Mouse (Mus musculus) left cerebral cortex, adult 2 months (tissue): Measurements from ENCODE around the gene Papola. TPM values are rescaled to one million over a fixed set of nuclear protein-coding genes. Genes with fewer than 3 reads are reported as not detected.

ENCODE experiments used
- DNase-seq, 2 experiments: peaks; one replicate each; pipeline ENCODE4 v3.0.0; 2021 to 2022; ENCODE audit warnings: low spot score in 2 of 2, mixed read lengths in 1 of 2; ENCODE audit errors: extremely low spot score in 1 of 2
- H3K27ac ChIP-seq: fragments of 200-600 bp; 2 replicates; pipeline ENCODE4 v1.8.1; 2022
- H3K4me3 ChIP-seq: fragments of 200-600 bp; 2 replicates; pipeline ENCODE4 v1.8.1; 2022
- CTCF ChIP-seq: fragments of 200-600 bp; IDR thresholded peaks from 2 replicates; pipeline ENCODE4 v1.8.1; 2022; ENCODE audit warnings: antibody characterized with exemption, mild to moderate bottlenecking, moderate library complexity
- intact Hi-C: fragments of 180-260 bp; cut with DNase I; formaldehyde crosslinking; loops from one replicate; pipeline ENCODE4 v1.15.1; 2025
- microRNA-seq, 2 experiments: library from miRNA; unstranded; fragments of <30 nt; microRNA quantifications; one replicate each; pipeline ENCODE4 v1.2.0; 2021
- total RNA-seq, 2 experiments: library from RNA; stranded (reverse); gene quantifications; 2 replicates each; pipeline ENCODE4 v1.2.3; 2021

Gene Papola
- total RNA-seq, 2 experiments from 2014 or later = 142 to 162 TPM

- intact Hi-C loops = no loop called here
- no peak for TF ChIP-seq CTCF
- H3K27ac ChIP-seq = no peak overlapping the region
These were observed 90.6 kb downstream of the Papola start for GRCm38 (mm10) chr12:105875112-105875511.

DNA sequence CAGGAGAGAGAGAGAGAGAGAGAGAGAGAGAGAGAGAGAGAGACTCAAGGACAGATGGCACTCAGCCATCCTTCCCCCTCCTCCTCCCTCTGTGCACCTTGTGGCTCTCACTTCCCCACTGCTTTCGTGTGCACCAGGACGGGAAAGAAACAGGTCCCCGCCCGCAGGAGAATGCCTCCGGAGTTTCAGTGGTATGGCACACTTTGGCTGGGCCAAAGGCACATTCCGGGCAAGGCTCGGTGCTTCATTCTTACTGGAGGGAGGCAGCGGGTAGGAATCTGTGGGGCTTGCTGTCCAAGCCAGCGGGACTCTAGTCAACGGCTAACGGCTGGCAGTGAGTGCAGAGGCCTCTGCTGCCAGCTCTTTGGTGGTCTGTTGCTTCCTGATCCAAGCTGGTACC, 92.0 kb downstream of the Papola start:
- no peak overlapping the region for H3K27ac ChIP-seq
- TF ChIP-seq CTCF = no peak
- H3K4me3 ChIP-seq = no peak overlapping the region
- no peak for DNase-seq
- intact Hi-C loops = no loop called here

More at GRCm38 (mm10) chr12:105875112-105875511, 90.6 kb downstream of the Papola start:
- DNase-seq = no peak
- no peak overlapping the region for H3K4me3 ChIP-seq

GRCm38 (mm10) chr12:105876931-105877330, 92.4 kb downstream of the Papola start:
- intact Hi-C loops = no loop called here
- TF ChIP-seq CTCF = no peak
- H3K27ac ChIP-seq = no peak overlapping the region
- no peak overlapping the region for H3K4me3 ChIP-seq
- no peak for DNase-seq

DNA sequence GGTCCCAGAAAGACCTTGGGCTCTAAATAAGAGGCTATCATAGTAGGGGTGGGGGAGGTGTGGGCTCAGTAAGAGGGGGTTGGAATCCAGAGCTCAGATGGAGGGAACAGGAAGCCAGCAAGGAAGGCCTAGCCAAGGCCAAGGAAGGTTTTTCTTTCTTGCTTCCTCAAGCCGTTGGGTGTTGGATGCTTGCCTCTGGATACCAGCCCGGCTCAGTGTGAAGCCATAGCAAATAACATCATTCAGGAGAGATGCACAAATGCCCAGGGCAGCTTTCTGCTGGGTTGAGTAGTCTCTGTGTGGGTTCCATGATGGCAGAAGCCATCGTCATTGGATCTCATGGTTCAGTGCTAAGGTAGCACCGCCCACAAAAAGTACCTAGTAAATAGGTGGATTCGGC, 94.3 kb downstream of the Papola start:
- DNase-seq = no peak
- no peak overlapping the region for H3K4me3 ChIP-seq
- no peak for TF ChIP-seq CTCF
- no peak overlapping the region for H3K27ac ChIP-seq
- intact Hi-C loops = no loop called here

DNA sequence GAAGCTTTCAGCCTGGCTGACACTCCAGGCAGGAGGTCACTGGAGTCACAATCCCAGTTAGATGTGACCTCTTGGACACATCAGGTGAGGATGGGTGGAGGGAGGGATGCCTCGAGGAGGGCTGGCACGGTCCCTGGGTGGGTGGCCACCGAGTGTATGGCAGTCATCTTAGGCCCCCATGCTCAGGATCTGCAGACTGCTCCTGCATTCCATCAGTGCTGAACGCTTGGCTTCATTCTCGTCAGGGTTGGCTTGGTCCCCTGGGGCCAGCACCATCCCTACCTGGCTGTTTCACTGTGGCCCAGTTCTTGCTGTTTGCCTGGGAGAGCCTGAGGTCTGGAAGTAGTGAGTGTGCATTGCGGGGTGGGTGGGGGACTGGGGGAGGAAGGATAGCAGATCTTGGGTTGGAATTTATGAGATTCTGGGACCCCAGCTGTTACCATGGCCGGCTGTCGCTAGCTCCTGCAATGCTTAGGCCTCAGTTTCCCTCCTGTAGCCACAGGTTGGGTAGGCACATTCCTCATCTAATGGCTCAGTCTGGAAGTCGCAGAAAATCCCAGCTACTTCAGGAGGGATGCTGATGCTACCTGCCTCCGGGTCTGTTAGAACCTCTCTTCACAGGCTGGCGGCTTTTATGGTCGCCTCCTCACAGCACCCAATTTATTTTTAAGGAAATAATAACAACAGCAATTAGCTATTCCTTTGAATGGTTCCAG, 99.5 kb downstream of the Papola start:
- intact Hi-C loops = no loop called here
- no peak for DNase-seq
- no peak for TF ChIP-seq CTCF
- H3K27ac ChIP-seq = no peak overlapping the region
- no peak overlapping the region for H3K4me3 ChIP-seq

GRCm38 (mm10) chr12:105884515-105885323, 100.2 kb downstream of the Papola start:
- intact Hi-C loops = no loop called here
- DNase-seq = no peak
- Histone ChIP-seq H3K4me3 (no peak overlapping the region), H3K27ac (no peak overlapping the region)
- TF ChIP-seq CTCF = no peak

Small RNAs within 50 kb of the gene (microRNA-seq; reads per million reads assigned to microRNA genes)
- 0.24 reads per million in 2 experiments for gene Gm22120

Other genes with a start within 250 kb of the Papola start
- under 1 TPM; 0.40 to 0.45 TPM for gene Bdkrb2, start 221.5 kb upstream of the Papola start, total RNA-seq
- not detected for gene Bdkrb1, start 181.6 kb upstream of the Papola start, total RNA-seq
- gene Gskip, start 99.9 kb upstream of the Papola start, total RNA-seq = 10 to 100 TPM; 26.0 to 26.2 TPM
- gene Atg2b, start 99.5 kb upstream of the Papola start, total RNA-seq = 10 to 100 TPM; 50.1 to 50.3 TPM
- gene Ak7, start 78.7 kb upstream of the Papola start, total RNA-seq = under 1 TPM; 0.25 to 0.68 TPM
- gene Vrk1, start 225.5 kb downstream of the Papola start, total RNA-seq = 10 to 100 TPM; 12.9 to 13.0 TPM